Mouse (Mus musculus) MEL (cell line): Measurements from ENCODE around the gene Tet3. TPM values are rescaled to one million over a fixed set of nuclear protein-coding genes. Genes with fewer than 3 reads are reported as not detected.

ENCODE experiments used
- DNase-seq: peaks from one replicate; pipeline ENCODE4 v3.0.0; 2011; ENCODE audit warnings: low read depth, low spot score
- H3K27ac ChIP-seq: 2 replicates; pipeline ENCODE4 v1.5.1; 2012; ENCODE audit warnings: low read depth, mild to moderate bottlenecking, control low read depth, low read length, moderate library complexity; ENCODE audit not compliant: control insufficient read depth
- H3K27me3 ChIP-seq, 2 experiments: fragments of 150-350 bp in 1 of 2; sonication (generic) in 1 of 2; 2 replicates each; pipeline ENCODE4 v1.6.1; 2012; ENCODE audit warnings: low read length in 2 of 2, mild to moderate bottlenecking in 2 of 2, improper control_type of control experiment in 1 of 2, moderate library complexity in 1 of 2; ENCODE audit not compliant: insufficient read depth in 2 of 2, control insufficient read depth in 1 of 2
- H3K36me3 ChIP-seq, 2 experiments: 2 replicates each; pipeline ENCODE4 v1.6.1; 2012 to 2014; ENCODE audit warnings: low read length in 2 of 2, improper control_type of control experiment in 1 of 2, inconsistent platforms in 1 of 2, mild to moderate bottlenecking in 1 of 2; ENCODE audit not compliant: insufficient read depth in 2 of 2, control insufficient read depth in 1 of 2
- H3K4me1 ChIP-seq, 2 experiments: fragments of 150-350 bp in 1 of 2; sonication (generic) in 1 of 2; 2 replicates each; pipeline ENCODE4 v1.6.1; 2012; ENCODE audit warnings: low read length in 2 of 2, improper control_type of control experiment in 1 of 2, mild to moderate bottlenecking in 1 of 2; ENCODE audit not compliant: insufficient read depth in 2 of 2, control insufficient read depth in 1 of 2
- H3K4me3 ChIP-seq, 2 experiments: fragments of 150-350 bp in 1 of 2; sonication (generic) in 1 of 2; 2 replicates each; pipeline ENCODE4 v1.5.1; 2012; ENCODE audit warnings: low read depth in 2 of 2, low read length in 2 of 2, mild to moderate bottlenecking in 2 of 2, moderate library complexity in 2 of 2, control low read depth in 1 of 2, improper control_type of control experiment in 1 of 2; ENCODE audit not compliant: control insufficient read depth in 1 of 2, insufficient read depth in 1 of 2
- H3K79me2 ChIP-seq: 2 replicates; pipeline ENCODE4 v1.6.1; 2012; ENCODE audit warnings: mild to moderate bottlenecking, low read length, moderate library complexity; ENCODE audit not compliant: control insufficient read depth, poor library complexity, insufficient read depth
- H3K9ac ChIP-seq: 2 replicates; pipeline ENCODE4 v1.6.1; 2012; ENCODE audit warnings: low read depth, mild to moderate bottlenecking, control low read depth, low read length, moderate library complexity; ENCODE audit not compliant: control insufficient read depth, poor library complexity, severe bottlenecking
- H3K9me3 ChIP-seq: fragments of 150-350 bp; sonication (generic); replicated peaks from 2 replicates; pipeline ENCODE4 v1.6.1; 2012; ENCODE audit warnings: mild to moderate bottlenecking, low read length, improper control_type of control experiment, moderate library complexity; ENCODE audit not compliant: insufficient read depth
- BHLHE40 ChIP-seq: IDR thresholded peaks from 2 replicates; pipeline ENCODE4 v1.6.1; 2012; ENCODE audit warnings: low read depth, mild to moderate bottlenecking, inconsistent platforms, low read length, improper control_type of control experiment, borderline replicate concordance
- CHD1 ChIP-seq: IDR thresholded peaks from 2 replicates; pipeline ENCODE4 v1.6.1; 2012; ENCODE audit warnings: low read depth, mild to moderate bottlenecking, inconsistent platforms, low read length, improper control_type of control experiment
- CHD2 ChIP-seq: IDR thresholded peaks from 2 replicates; pipeline ENCODE4 v1.6.1; 2011; ENCODE audit warnings: low read length, improper control_type of control experiment
- CTCF ChIP-seq, 3 experiments: IDR thresholded peaks in 2 of 3; conservative IDR thresholded peaks in 1 of 3; 2 replicates each; pipeline ENCODE4 v1.5.1; 2011 to 2012; ENCODE audit warnings: low read length in 3 of 3, low read depth in 2 of 3, mild to moderate bottlenecking in 2 of 3, improper control_type of control experiment in 1 of 3, inconsistent platforms in 1 of 3, mixed read lengths in 1 of 3, moderate library complexity in 1 of 3; ENCODE audit not compliant: control insufficient read depth in 1 of 3, insufficient read depth in 1 of 3, poor library complexity in 1 of 3, severe bottlenecking in 1 of 3
- E2F4 ChIP-seq: IDR thresholded peaks from 2 replicates; pipeline ENCODE4 v1.6.1; 2011; ENCODE audit warnings: low read depth, low read length, improper control_type of control experiment, borderline replicate concordance
- ELF1 ChIP-seq: IDR thresholded peaks from 2 replicates; pipeline ENCODE4 v1.6.1; 2014; ENCODE audit warnings: low read depth, mild to moderate bottlenecking, inconsistent platforms, low read length, improper control_type of control experiment, moderate library complexity
- EP300 ChIP-seq, 2 experiments: IDR thresholded peaks; 2 replicates each; pipeline ENCODE4 v1.6.1; 2011; ENCODE audit warnings: improper control_type of control experiment in 2 of 2, low read length in 2 of 2, low read depth in 1 of 2, mild to moderate bottlenecking in 1 of 2
- ETS1 ChIP-seq: IDR thresholded peaks from 2 replicates; pipeline ENCODE4 v1.6.1; 2012; ENCODE audit warnings: low read depth, mild to moderate bottlenecking, inconsistent platforms, low read length, improper control_type of control experiment, moderate library complexity
- GABPA ChIP-seq: IDR thresholded peaks from 2 replicates; pipeline ENCODE4 v1.6.1; 2012; ENCODE audit warnings: low read depth, mild to moderate bottlenecking, inconsistent platforms, low read length, improper control_type of control experiment, moderate library complexity
- GATA1 ChIP-seq: IDR thresholded peaks from 2 replicates; pipeline ENCODE4 v1.6.1; 2011; ENCODE audit warnings: low read depth, low read length, improper control_type of control experiment
- HCFC1 ChIP-seq: IDR thresholded peaks from 2 replicates; pipeline ENCODE4 v1.6.1; 2012; ENCODE audit warnings: low read depth, mild to moderate bottlenecking, inconsistent platforms, low read length, improper control_type of control experiment, moderate library complexity
- KAT2A ChIP-seq: conservative IDR thresholded peaks from 2 replicates; pipeline ENCODE4 v1.6.1; 2012; ENCODE audit warnings: low read depth, low read length, improper control_type of control experiment, inconsistent platforms
- MAFK ChIP-seq: IDR thresholded peaks from 2 replicates; pipeline ENCODE4 v1.6.1; 2011; ENCODE audit warnings: low read depth, mild to moderate bottlenecking, low read length, improper control_type of control experiment, borderline replicate concordance
- MAX ChIP-seq: IDR thresholded peaks from 2 replicates; pipeline ENCODE4 v1.6.1; 2011; ENCODE audit warnings: low read length, improper control_type of control experiment
- MAZ ChIP-seq: IDR thresholded peaks from 2 replicates; pipeline ENCODE4 v1.6.1; 2012; ENCODE audit warnings: low read depth, mild to moderate bottlenecking, inconsistent platforms, low read length, improper control_type of control experiment
- MEF2A ChIP-seq: IDR thresholded peaks from 2 replicates; pipeline ENCODE4 v1.6.1; 2014; ENCODE audit warnings: low read depth, mild to moderate bottlenecking, inconsistent platforms, low read length, improper control_type of control experiment; ENCODE audit not compliant: poor library complexity, insufficient replicate concordance, severe bottlenecking; ENCODE audit errors: extremely low read depth
- MXI1 ChIP-seq: IDR thresholded peaks from 2 replicates; pipeline ENCODE4 v1.6.1; 2011; ENCODE audit warnings: mild to moderate bottlenecking, low read depth, low read length, improper control_type of control experiment
- MYB ChIP-seq: IDR thresholded peaks from 2 replicates; pipeline ENCODE4 v1.6.1; 2011; ENCODE audit warnings: mild to moderate bottlenecking, low read depth, low read length, improper control_type of control experiment
- MYC ChIP-seq: IDR thresholded peaks from 2 replicates; pipeline ENCODE4 v1.6.1; 2011; ENCODE audit warnings: low read depth, mild to moderate bottlenecking, low read length, improper control_type of control experiment, moderate library complexity
- NELFE ChIP-seq: IDR thresholded peaks from 2 replicates; pipeline ENCODE4 v1.6.1; 2011; ENCODE audit warnings: low read depth, low read length, improper control_type of control experiment
- NRF1 ChIP-seq: IDR thresholded peaks from 2 replicates; pipeline ENCODE4 v1.6.1; 2014; ENCODE audit warnings: low read depth, mild to moderate bottlenecking, inconsistent platforms, low read length, improper control_type of control experiment, moderate library complexity; ENCODE audit not compliant: poor library complexity, insufficient read depth, severe bottlenecking
- RAD21 ChIP-seq: IDR thresholded peaks from 2 replicates; pipeline ENCODE4 v1.6.1; 2011; ENCODE audit warnings: mild to moderate bottlenecking, low read depth, low read length, improper control_type of control experiment
- SIN3A ChIP-seq: IDR thresholded peaks from 2 replicates; pipeline ENCODE4 v1.6.1; 2012; ENCODE audit warnings: low read length, improper control_type of control experiment, inconsistent platforms
- SMC3 ChIP-seq: IDR thresholded peaks from 2 replicates; pipeline ENCODE4 v1.6.1; 2011; ENCODE audit warnings: low read depth, low read length, improper control_type of control experiment
- TAL1 ChIP-seq: IDR thresholded peaks from 2 replicates; pipeline ENCODE4 v1.6.1; 2012; ENCODE audit warnings: mild to moderate bottlenecking, inconsistent platforms, low read length, moderate library complexity, mixed read lengths
- TBP ChIP-seq: IDR thresholded peaks from 2 replicates; pipeline ENCODE4 v1.8.0; 2011; ENCODE audit warnings: low read depth, low read length, improper control_type of control experiment
- TCF12 ChIP-seq: IDR thresholded peaks from 2 replicates; pipeline ENCODE4 v1.6.1; 2014; ENCODE audit warnings: low read depth, mild to moderate bottlenecking, inconsistent platforms, low read length, improper control_type of control experiment, moderate library complexity
- UBTF ChIP-seq: IDR thresholded peaks from 2 replicates; pipeline ENCODE4 v1.6.1; 2012; ENCODE audit warnings: low read depth, mild to moderate bottlenecking, inconsistent platforms, low read length, improper control_type of control experiment, moderate library complexity, borderline replicate concordance; ENCODE audit not compliant: insufficient read depth
- USF2 ChIP-seq, 2 experiments: IDR thresholded peaks; 2 replicates each; pipeline ENCODE4 v1.6.1; 2011 to 2012; ENCODE audit warnings: improper control_type of control experiment in 2 of 2, low read length in 2 of 2, borderline replicate concordance in 1 of 2, inconsistent platforms in 1 of 2, low read depth in 1 of 2, mild to moderate bottlenecking in 1 of 2; ENCODE audit not compliant: insufficient read depth in 1 of 2
- ZC3H11A ChIP-seq: IDR thresholded peaks from 2 replicates; pipeline ENCODE4 v1.6.1; 2012; ENCODE audit warnings: low read depth, mild to moderate bottlenecking, inconsistent platforms, low read length, improper control_type of control experiment
- ZKSCAN1 ChIP-seq: IDR thresholded peaks from 2 replicates; pipeline ENCODE4 v1.6.1; 2012; ENCODE audit warnings: low read depth, mild to moderate bottlenecking, inconsistent platforms, low read length, improper control_type of control experiment, moderate library complexity
- ZMIZ1 ChIP-seq: IDR thresholded peaks from 2 replicates; pipeline ENCODE4 v1.6.1; 2012; ENCODE audit warnings: low read depth, mild to moderate bottlenecking, inconsistent platforms, low read length, improper control_type of control experiment, moderate library complexity
- ZNF384 ChIP-seq: IDR thresholded peaks from 2 replicates; pipeline ENCODE4 v1.6.1; 2012; ENCODE audit warnings: low read depth, mild to moderate bottlenecking, inconsistent platforms, low read length, improper control_type of control experiment
- polyA plus RNA-seq, 2 experiments: library from polyadenylated mRNA; stranded (reverse) in 1 of 2; unstranded in 1 of 2; fragments of >175 nt in 1 of 2; fragments of >200 nt in 1 of 2; gene quantifications; 2 replicates each; pipeline versions ENCODE4 v1.2.1 to v1.2.4; 2012; ENCODE audit warnings: low replicate concordance in 2 of 2, low read depth in 1 of 2; ENCODE audit not compliant: insufficient read length in 2 of 2, insufficient read depth in 1 of 2, missing spikeins in 1 of 2
- total RNA-seq: library from RNA; depleted of rRNA; stranded (reverse); fragments of 300-350 nt; gene quantifications from 2 replicates; pipeline ENCODE4 v1.2.3, GENCODE M21; 2012

The Tet3 gene
- total and polyA plus RNA-seq, 3 experiments: 11.6 to 35.3 (median 22.9) TPM

DNA sequence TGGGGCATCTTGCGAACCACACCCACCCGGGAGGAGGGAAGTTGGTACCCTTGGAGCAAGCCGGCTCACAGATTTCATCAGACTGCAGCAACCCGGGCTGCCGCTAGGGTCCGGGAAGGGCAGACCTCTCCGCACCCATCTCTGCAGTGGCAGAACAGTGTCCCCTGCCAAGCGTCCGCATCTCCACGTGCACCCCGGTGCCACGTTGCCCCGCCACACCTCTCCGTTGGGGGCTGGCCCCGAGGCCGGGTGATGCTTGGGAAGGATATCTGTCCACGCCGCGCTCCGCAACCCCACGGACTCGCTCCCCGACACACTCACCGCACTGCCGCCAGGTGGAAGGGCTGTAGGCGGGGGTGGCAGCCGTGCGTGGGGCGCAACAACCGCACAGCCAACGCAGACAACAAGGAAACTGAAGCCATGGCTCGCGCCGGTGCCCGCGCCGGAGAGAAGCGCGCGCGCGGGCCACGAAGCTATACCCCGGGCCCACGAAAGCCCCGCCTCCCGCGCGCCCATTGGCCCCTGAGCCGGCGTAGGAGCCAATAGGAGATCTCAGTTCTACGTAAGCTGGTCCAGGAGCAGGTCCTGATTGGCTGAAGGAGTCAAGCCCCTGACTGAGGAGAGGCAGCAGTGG lies 141.7 kb downstream of the Tet3 start (continued):
- TF ChIP-seq CTCF (IDR thresholded peaks at IDR 0.05 in 2 of 3, conservative IDR thresholded peaks at IDR 0.05 in 1 of 3; ENCODE audit: control insufficient read depth in 1 of 3, insufficient read depth in 1 of 3, low read depth in 2 of 3, low read length in 3 of 3, poor library complexity in 1 of 3, severe bottlenecking in 1 of 3) (peak; percentile 64 to 82 (median 65)), USF2 (IDR thresholded peaks at IDR 0.05; ENCODE audit: borderline replicate concordance in 1 of 2, insufficient read depth in 1 of 2, low read depth in 1 of 2, low read length in 2 of 2) (no peak), SMC3 (peak; percentile 18)

DNA sequence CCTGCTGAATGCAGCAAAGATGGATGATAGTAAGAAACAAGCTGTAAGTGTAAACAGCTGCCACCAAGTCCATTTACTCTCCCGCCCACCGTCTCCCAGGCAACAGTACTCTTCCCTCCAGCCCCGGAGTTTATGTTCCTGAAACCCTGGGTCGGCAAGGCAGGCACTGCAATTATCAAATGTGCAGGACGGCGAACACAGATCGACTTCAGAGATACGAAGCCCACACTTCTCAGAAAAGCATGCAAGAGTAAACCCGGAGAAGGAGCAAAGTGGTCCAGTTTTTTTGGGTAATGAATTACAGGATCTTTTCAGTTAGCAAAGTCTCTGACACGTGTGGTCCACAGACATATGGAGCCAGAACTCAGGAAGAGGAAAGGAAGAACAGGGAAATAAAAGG lies 142.9 kb downstream of the Tet3 start:
- Histone ChIP-seq H3K9me3 (no peaks in the 10 kb centered on the region), H3K27me3 (no peaks in the 10 kb centered on the region), H3K9ac (peak overlapping the region; percentile 92), H3K4me3 (peak overlapping the region; percentile 81 to 93), H3K79me2 (peaks cover 37% of the 10 kb centered on the region), H3K27ac (peak overlapping the region; percentile 91), H3K4me1 (peaks cover 4 to 12% of the 10 kb centered on the region in 2 experiments; a peak in 3 of 4 replicates), H3K36me3 (peaks cover 15 to 16% of the 10 kb centered on the region in 2 experiments)
- peak; percentile 91 for DNase-seq
- TF ChIP-seq MYB: no peak
- no peak for TF ChIP-seq TAL1
- no peak for TF ChIP-seq SMC3
- no peak for TF ChIP-seq CTCF (IDR thresholded peaks at IDR 0.05 in 2 of 3, conservative IDR thresholded peaks at IDR 0.05 in 1 of 3; ENCODE audit: control insufficient read depth in 1 of 3, insufficient read depth in 1 of 3, low read depth in 2 of 3, low read length in 3 of 3, poor library complexity in 1 of 3, severe bottlenecking in 1 of 3)
- no peak for TF ChIP-seq MAFK
- peak; percentile 60 for TF ChIP-seq TCF12
- TF ChIP-seq NELFE: no peak
- no peak for TF ChIP-seq GABPA
- TF ChIP-seq MEF2A: no peak
- TF ChIP-seq ETS1: peak; percentile 74
- TF ChIP-seq TBP: no peak
- no peak for TF ChIP-seq UBTF
- TF ChIP-seq EP300 (IDR thresholded peaks at IDR 0.05; ENCODE audit: low read depth in 1 of 2, low read length in 2 of 2): peak in 1 of 2 experiments; percentile 66; a peak in 3 of 4 replicates
- TF ChIP-seq MAZ: peak; percentile 72; the same call in 1 of the 2 replicates
- peak; percentile 84 for TF ChIP-seq GATA1
- no peak for TF ChIP-seq HCFC1
- peak; percentile 18; the same call in 1 of the 2 replicates for TF ChIP-seq BHLHE40
- TF ChIP-seq CHD1: no peak; the same call in 1 of the 2 replicates
- peak; percentile 90 for TF ChIP-seq MXI1
- TF ChIP-seq ZC3H11A: no peak
- TF ChIP-seq RAD21: no peak
- TF ChIP-seq ZMIZ1: no peak
- peak; percentile 71 for TF ChIP-seq MAX
- 0 out of 2 replicates have a peak, but pooled peaks have one; percentile 31 for TF ChIP-seq KAT2A
- TF ChIP-seq CHD2: no peak
- peak; percentile 98 for TF ChIP-seq SIN3A
- TF ChIP-seq E2F4: no peak
- TF ChIP-seq ZNF384: 0 out of 2 replicates have a peak, but pooled peaks have one; percentile 27
- TF ChIP-seq ZKSCAN1: no peak; the same call in 1 of the 2 replicates
- TF ChIP-seq MYC: peak; percentile 74; the same call in 1 of the 2 replicates
- TF ChIP-seq NRF1: no peak
- no peak for TF ChIP-seq ELF1
